Mouse (Mus musculus): Measurements from ENCODE around the gene Tmem39a. TPM values are rescaled to one million over a fixed set of nuclear protein-coding genes. Genes with fewer than 3 reads are reported as not detected.

Tmem39a gene
- total RNA-seq, 2 experiments from 2014 or later, result 26.5 to 30.7 TPM

GRCm38 (mm10) chr16:38591506-38591905 lies 33.0 kb downstream of the Tmem39a start:
- DNase-seq, result no peak

- no peak for DNase-seq
These were observed 33.7 kb downstream of the Tmem39a start for GRCm38 (mm10) chr16:38592026-38592678.

- no peak for DNase-seq
These were observed 34.4 kb downstream of the Tmem39a start for GRCm38 (mm10) chr16:38592946-38593345.

- no peak for DNase-seq
These were observed 35.9 kb downstream of the Tmem39a start for GRCm38 (mm10) chr16:38594435-38594834.

GRCm38 (mm10) chr16:38596099-38596498 lies 37.6 kb downstream of the Tmem39a start:
- DNase-seq, result no peak

GRCm38 (mm10) chr16:38596651-38597050 lies 38.2 kb downstream of the Tmem39a start:
- no peak for DNase-seq

GRCm38 (mm10) chr16:38598986-38599680 lies 40.6 kb downstream of the Tmem39a start:
- no peak for DNase-seq

- peak; percentile 44 to 49 for DNase-seq
These were observed 44.7 kb downstream of the Tmem39a start for GRCm38 (mm10) chr16:38602989-38603804.

GRCm38 (mm10) chr16:38606509-38606908 lies 48.0 kb downstream of the Tmem39a start:
- DNase-seq, result no peak

- DNase-seq, result no peak
These were observed 50.2 kb downstream of the Tmem39a start for GRCm38 (mm10) chr16:38608687-38609086.

- no peak for DNase-seq
These were observed 50.6 kb downstream of the Tmem39a start for GRCm38 (mm10) chr16:38609092-38609491.

- DNase-seq, result no peak
These were observed 54.1 kb downstream of the Tmem39a start for GRCm38 (mm10) chr16:38612646-38613045.

- DNase-seq, result no peak
These were observed 55.1 kb downstream of the Tmem39a start for GRCm38 (mm10) chr16:38613646-38614045.

GRCm38 (mm10) chr16:38617977-38618376 lies 59.5 kb downstream of the Tmem39a start:
- DNase-seq, result no peak

GRCm38 (mm10) chr16:38619054-38619453 lies 60.6 kb downstream of the Tmem39a start:
- peak; percentile 64 to 77 for DNase-seq

- DNase-seq, result no peak
These were observed 62.4 kb downstream of the Tmem39a start for GRCm38 (mm10) chr16:38620696-38621450.

- no peak for DNase-seq
These were observed 63.8 kb downstream of the Tmem39a start for GRCm38 (mm10) chr16:38622283-38622682.

GRCm38 (mm10) chr16:38624303-38624702 lies 65.8 kb downstream of the Tmem39a start:
- no peak for DNase-seq

GRCm38 (mm10) chr16:38625411-38625810 lies 66.9 kb downstream of the Tmem39a start:
- DNase-seq, result no peak

- no peak for DNase-seq
These were observed 67.4 kb downstream of the Tmem39a start for GRCm38 (mm10) chr16:38625811-38626369.

GRCm38 (mm10) chr16:38632147-38632546 lies 73.6 kb downstream of the Tmem39a start:
- DNase-seq, result peak; percentile 35 to 41

GRCm38 (mm10) chr16:38635833-38636390 lies 77.4 kb downstream of the Tmem39a start:
- DNase-seq, result no peak

Data from layer of hippocampus, postnatal 36 days (tissue).